ENCODE assay signal across 15 mouse cellular contexts in the genomic region with DNA sequence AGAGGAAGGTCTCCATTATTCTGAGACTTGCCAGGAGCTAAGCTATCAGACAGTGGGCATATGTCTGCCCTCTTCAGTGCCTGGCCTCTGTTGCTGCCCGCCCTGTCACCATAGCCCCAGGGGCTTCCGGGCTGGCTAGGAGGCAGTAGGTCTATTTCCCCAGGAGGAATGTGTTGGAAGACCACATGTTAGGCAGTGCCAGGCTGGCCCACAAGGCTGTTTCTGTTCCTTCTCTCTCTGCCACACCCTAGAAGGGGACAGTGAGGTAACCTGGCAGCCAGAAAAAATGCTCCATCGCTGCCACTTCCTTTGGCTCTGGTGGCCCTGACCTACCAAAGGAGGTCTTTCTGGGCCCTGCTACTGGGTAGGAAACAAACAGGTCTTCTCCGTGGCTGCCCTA. TPM values are rescaled to one million over a fixed set of nuclear protein-coding genes. Genes with fewer than 3 reads are reported as not detected.
A peak's percentile ranks its signal among the peaks of the same experiment; 100 is the strongest.
DNase-seq lines count a peak whose midpoint lies in the region; ATAC-seq and TF ChIP-seq lines count a peak whose summit lies in the region.
"Had no signal": no experiment of that assay in that cellular context is flagged by ENCODE, and none has a peak within 500 bp of the region (broad histone marks: within the 10 kb centered on the region; RNA-seq: fewer than 3 reads in every experiment).

No protein-coding gene starts in this region.

- H3K36me3 ChIP-seq in hindbrain, embryonic 10.5 days: peaks cover 100% of the 10 kb centered on the region
- peaks cover 70% of the 10 kb centered on the region for H3K36me3 ChIP-seq in hindbrain, embryonic 12.5 days
- peaks cover 93% of the 10 kb centered on the region for H3K36me3 ChIP-seq in forebrain, embryonic 12.5 days (replicated peaks)
- H3K36me3 ChIP-seq in hindbrain, embryonic 11.5 days (ENCODE audit: control insufficient read depth, insufficient read depth, low read length): peaks cover 22% of the 10 kb centered on the region
- peaks cover 13% of the 10 kb centered on the region; the same call in 1 of the 2 replicates for H3K36me3 ChIP-seq in midbrain, postnatal 0 days (ENCODE audit: insufficient read depth, low read length)
- no peaks in the 10 kb centered on the region for H3K36me3 ChIP-seq in liver, embryonic 12.5 days

- H3K27ac ChIP-seq in hindbrain, embryonic 10.5 days: 0 out of 2 replicates have a peak overlapping the region, but pooled peaks have one; percentile 8
- H3K27ac ChIP-seq in hindbrain, embryonic 12.5 days: no peak overlapping the region; the same call in 1 of the 2 replicates
- H3K27ac ChIP-seq in forebrain, embryonic 12.5 days: peak overlapping the region; percentile 31; the same call in 1 of the 2 replicates
- H3K27ac ChIP-seq in hindbrain, embryonic 11.5 days (ENCODE audit: low read depth, low read length): 0 out of 2 replicates have a peak overlapping the region, but pooled peaks have one; percentile 6
- 0 out of 2 replicates have a peak overlapping the region, but pooled peaks have one; percentile 48 for H3K27ac ChIP-seq in midbrain, postnatal 0 days (ENCODE audit: low read depth, low read length)
- H3K27ac ChIP-seq in liver, embryonic 12.5 days: no peak overlapping the region
- H3K27ac ChIP-seq: kidney, postnatal 0 days; limb, embryonic 12.5 days; lung, embryonic 15.5 days; stomach, embryonic 15.5 days had no signal

- TF ChIP-seq CTCF in midbrain, postnatal 0 days (IDR thresholded peaks at IDR 0.05): no peak

- H3K4me1 ChIP-seq in hindbrain, embryonic 10.5 days (replicated peaks): peaks cover 58% of the 10 kb centered on the region
- peaks cover 19% of the 10 kb centered on the region for H3K4me1 ChIP-seq in hindbrain, embryonic 12.5 days
- peaks cover 23% of the 10 kb centered on the region for H3K4me1 ChIP-seq in forebrain, embryonic 12.5 days
- peaks cover 3% of the 10 kb centered on the region; the same call in 1 of the 2 replicates for H3K4me1 ChIP-seq in hindbrain, embryonic 11.5 days (replicated peaks; ENCODE audit: control insufficient read depth, insufficient read depth, low read length)
- no peaks in the 10 kb centered on the region for H3K4me1 ChIP-seq in midbrain, postnatal 0 days (ENCODE audit: insufficient read depth, low read length)
- H3K4me1 ChIP-seq in liver, embryonic 12.5 days: no peaks in the 10 kb centered on the region
- H3K4me1 ChIP-seq: limb, embryonic 12.5 days; stomach, embryonic 15.5 days had no signal

- H3K4me2 ChIP-seq in hindbrain, embryonic 12.5 days (replicated peaks): no peak overlapping the region
- H3K4me2 ChIP-seq in forebrain, embryonic 12.5 days: no peak overlapping the region
- H3K4me2 ChIP-seq in hindbrain, embryonic 11.5 days (replicated peaks; ENCODE audit: low read depth, low read length): no peak overlapping the region
- no peak overlapping the region for H3K4me2 ChIP-seq in midbrain, postnatal 0 days (ENCODE audit: low read depth, low read length, poor library complexity, severe bottlenecking)
- no peak overlapping the region for H3K4me2 ChIP-seq in liver, embryonic 12.5 days
- H3K4me2 ChIP-seq: limb, embryonic 12.5 days; lung, embryonic 15.5 days; stomach, embryonic 15.5 days had no signal

- no peak for ATAC-seq in hindbrain, embryonic 12.5 days (ENCODE audit: low FRiP score)
- no peak for ATAC-seq in forebrain, embryonic 12.5 days (ENCODE audit: low FRiP score)
- no peak for ATAC-seq in hindbrain, embryonic 11.5 days (ENCODE audit: low FRiP score)
- 0 out of 2 replicates have a peak, but pooled peaks have one; percentile 31 for ATAC-seq in midbrain, postnatal 0 days (ENCODE audit: low FRiP score)
- no peak for ATAC-seq in liver, embryonic 12.5 days

- H3K9me3 ChIP-seq in hindbrain, embryonic 10.5 days: no peaks in the 10 kb centered on the region
- H3K9me3 ChIP-seq in hindbrain, embryonic 12.5 days (replicated peaks): no peaks in the 10 kb centered on the region
- H3K9me3 ChIP-seq in forebrain, embryonic 12.5 days: no peaks in the 10 kb centered on the region
- no peaks in the 10 kb centered on the region for H3K9me3 ChIP-seq in hindbrain, embryonic 11.5 days (ENCODE audit: control insufficient read depth, low read length)
- H3K9me3 ChIP-seq in midbrain, postnatal 0 days (ENCODE audit: low read length): no peaks in the 10 kb centered on the region
- no peaks in the 10 kb centered on the region for H3K9me3 ChIP-seq in liver, embryonic 12.5 days (replicated peaks)
- H3K9me3 ChIP-seq: limb, embryonic 12.5 days; lung, embryonic 15.5 days; stomach, embryonic 15.5 days had no signal

- 97% methylated on average over 4 of the region's 4 CpGs for WGBS in hindbrain, embryonic 10.5 days
- WGBS in hindbrain, embryonic 12.5 days: 87% methylated on average over 4 of the region's 4 CpGs
- 89% methylated on average over 4 of the region's 4 CpGs for WGBS in forebrain, embryonic 12.5 days
- WGBS in hindbrain, embryonic 11.5 days: 93% methylated on average over 4 of the region's 4 CpGs
- 80% methylated on average over 4 of the region's 4 CpGs for WGBS in midbrain, postnatal 0 days
- WGBS in liver, embryonic 12.5 days (ENCODE audit: insufficient replicate concordance): 64% methylated on average over 4 of the region's 4 CpGs

- H3K4me3 ChIP-seq in hindbrain, embryonic 10.5 days: no peak overlapping the region
- no peak overlapping the region for H3K4me3 ChIP-seq in hindbrain, embryonic 12.5 days
- no peak overlapping the region for H3K4me3 ChIP-seq in forebrain, embryonic 12.5 days (replicated peaks)
- H3K4me3 ChIP-seq in hindbrain, embryonic 11.5 days (ENCODE audit: low read depth, low read length): no peak overlapping the region
- H3K4me3 ChIP-seq in midbrain, postnatal 0 days (ENCODE audit: low read depth, low read length): no peak overlapping the region
- no peak overlapping the region for H3K4me3 ChIP-seq in liver, embryonic 12.5 days
- H3K4me3 ChIP-seq: limb, embryonic 12.5 days; lung, embryonic 15.5 days; stomach, embryonic 15.5 days had no signal

- no peak for DNase-seq in hindbrain, embryonic 10.5 days (ENCODE audit: low spot score)
- no peak for DNase-seq in hindbrain, embryonic 11.5 days (ENCODE audit: low spot score)
- DNase-seq in midbrain, postnatal 0 days (ENCODE audit: low spot score): no peak
- no peak for DNase-seq in retina, embryonic 14.5 days (ENCODE audit: low spot score)
- DNase-seq: adrenal gland, adult 8-10 months; cerebellum, adult 9-11 months; heart, adult 18-20 months; thymus, postnatal 4 days had no signal

- no peaks in the 10 kb centered on the region for H3K27me3 ChIP-seq in hindbrain, embryonic 10.5 days (ENCODE audit: insufficient read depth, poor library complexity, severe bottlenecking)
- H3K27me3 ChIP-seq in hindbrain, embryonic 12.5 days: no peaks in the 10 kb centered on the region
- H3K27me3 ChIP-seq in forebrain, embryonic 12.5 days: no peaks in the 10 kb centered on the region
- no peaks in the 10 kb centered on the region for H3K27me3 ChIP-seq in hindbrain, embryonic 11.5 days (ENCODE audit: control insufficient read depth, insufficient read depth, low read length)
- no peaks in the 10 kb centered on the region for H3K27me3 ChIP-seq in midbrain, postnatal 0 days (ENCODE audit: insufficient read depth, low read length)
- H3K27me3 ChIP-seq in liver, embryonic 12.5 days (replicated peaks): no peaks in the 10 kb centered on the region; the same call in 1 of the 2 replicates
- H3K27me3 ChIP-seq: limb, embryonic 12.5 days; lung, embryonic 15.5 days; stomach, embryonic 15.5 days had no signal

- H3K9ac ChIP-seq in hindbrain, embryonic 12.5 days: no peak overlapping the region
- no peak overlapping the region for H3K9ac ChIP-seq in forebrain, embryonic 12.5 days
- H3K9ac ChIP-seq in hindbrain, embryonic 11.5 days (ENCODE audit: low read depth, low read length): no peak overlapping the region
- no peak overlapping the region for H3K9ac ChIP-seq in midbrain, postnatal 0 days (replicated peaks; ENCODE audit: low read length, poor library complexity, severe bottlenecking)
- no peak overlapping the region for H3K9ac ChIP-seq in liver, embryonic 12.5 days
- H3K9ac ChIP-seq: limb, embryonic 12.5 days; lung, embryonic 15.5 days; stomach, embryonic 15.5 days had no signal

RNA-seq across cellular contexts. Expression of gene Rgma, which starts 36.7 kb away (rescaled TPM):
- polyA plus RNA-seq in hindbrain, embryonic 10.5 days (2016; fragmentation: Nextera tagmentation; extraction: Ambion mirVana): 38.4 and 51.1 TPM in 2 replicates
- polyA plus RNA-seq in hindbrain, embryonic 12.5 days (2016; fragmentation: Nextera tagmentation; extraction: Ambion mirVana): 55.3 and 55.7 TPM in 2 replicates
- polyA plus RNA-seq in forebrain, embryonic 12.5 days (2016; fragmentation: Nextera tagmentation; extraction: Ambion mirVana): 37.3 and 42.3 TPM in 2 replicates
- polyA plus RNA-seq in hindbrain, embryonic 11.5 days (2014; fragmentation: Nextera tagmentation; extraction: Ambion mirVana): 36.5 and 52.5 TPM in 2 replicates
- 129 and 160 TPM in 2 replicates for total RNA-seq in midbrain, postnatal 0 days (2014; rRNA removed)
- polyA plus RNA-seq in midbrain, postnatal 0 days (2015; fragmentation: Nextera tagmentation; extraction: Ambion mirVana): 42.7 and 42.9 TPM in 2 replicates
- polyA plus RNA-seq in liver, embryonic 12.5 days (2016; fragmentation: Nextera tagmentation; extraction: Ambion mirVana): 0.55 and 0.89 TPM in 2 replicates

Comparison
In these comparisons a context has a peak if more than half of its experiments do, and no peak if none do; other contexts are left out.
1. H3K27ac ChIP-seq: peak in hindbrain, embryonic 10.5 days (single experiment), forebrain, embryonic 12.5 days (single experiment), hindbrain, embryonic 11.5 days (single experiment) and midbrain, postnatal 0 days (single experiment); none in hindbrain, embryonic 12.5 days (single experiment) and liver, embryonic 12.5 days (single experiment).
2. RNA of gene Rgma, which starts 36.7 kb away (polyA plus RNA-seq): 55.3 to 55.7 TPM in hindbrain, embryonic 12.5 days, 36.5 to 52.5 TPM in hindbrain, embryonic 11.5 days, 38.4 to 51.1 TPM in hindbrain, embryonic 10.5 days, 42.7 to 42.9 TPM in midbrain, postnatal 0 days and 37.3 to 42.3 TPM in forebrain, embryonic 12.5 days; 0.55 to 0.89 TPM in liver, embryonic 12.5 days; every median in the first group is over 10 times any median in the second.